Mouse (Mus musculus): Measurements from ENCODE around the gene Rundc3a. TPM values are rescaled to one million over a fixed set of nuclear protein-coding genes. Genes with fewer than 3 reads are reported as not detected.

Gene Rundc3a
- polyA plus RNA-seq, 1 experiment from 2014 or later: 1.7 TPM

DNA sequence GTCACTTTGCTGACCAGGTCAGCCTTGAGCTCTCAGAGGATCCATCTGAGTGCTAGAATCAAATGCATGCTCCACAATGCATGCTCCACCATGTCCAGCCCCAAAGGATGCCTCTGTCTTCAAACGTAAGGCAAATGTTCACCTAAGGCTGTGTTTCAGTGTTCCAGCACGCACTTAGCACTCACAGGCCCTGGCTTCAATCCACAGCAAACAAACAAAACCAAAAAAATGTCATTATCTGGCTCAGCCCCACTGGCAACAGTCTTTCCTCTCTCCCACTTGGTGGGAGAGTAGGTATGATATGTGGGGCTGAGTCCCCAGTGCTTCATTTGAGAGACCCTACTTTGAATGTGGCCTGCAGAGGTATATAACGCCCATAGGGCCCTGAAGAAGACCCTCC, 17.9 kb downstream of the Rundc3a start:
- no peak for ATAC-seq (ENCODE audit: insufficient number of reproducible peaks, insufficient read depth, low FRiP score, low TSS enrichment, low read depth)
- WGBS: 79% methylated on average over 3 of the region's 3 CpGs
- H3K4me1 ChIP-seq (replicated peaks): peaks cover 7% of the 10 kb centered on the region
- no peaks in the 10 kb centered on the region for H3K9me3 ChIP-seq
- no peaks in the 10 kb centered on the region for H3K27me3 ChIP-seq
- no peak overlapping the region for H3K9ac ChIP-seq (replicated peaks)
- no peak overlapping the region for H3K4me3 ChIP-seq (replicated peaks)
- no peak overlapping the region for H3K4me2 ChIP-seq
- H3K27ac ChIP-seq: no peak overlapping the region
- no peaks in the 10 kb centered on the region for H3K36me3 ChIP-seq

DNA sequence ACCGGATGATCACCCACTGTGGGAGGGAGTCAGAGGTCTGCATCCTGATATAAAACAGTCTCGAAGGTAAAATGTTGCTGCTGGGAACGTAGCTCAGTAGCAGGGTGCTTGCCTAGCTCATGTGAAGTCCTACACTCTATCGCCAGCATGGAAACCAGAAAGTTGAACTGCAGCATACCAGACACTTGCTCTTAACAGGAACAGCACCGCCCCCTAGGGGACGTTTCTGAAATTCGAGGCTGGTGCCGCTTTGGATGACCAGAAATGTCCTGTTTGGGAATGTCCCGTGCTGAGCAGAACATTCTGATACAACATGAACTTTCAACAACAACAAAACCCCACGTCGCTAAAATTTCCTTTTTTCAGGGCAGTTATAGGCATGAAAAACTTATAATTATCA, 18.5 kb downstream of the Rundc3a start:
- WGBS: 8% methylated on average over 11 of the region's 11 CpGs
- Histone ChIP-seq H3K36me3 (no peaks in the 10 kb centered on the region), H3K4me1 (replicated peaks) (peaks cover under 1% of the 10 kb centered on the region), H3K9me3 (no peaks in the 10 kb centered on the region), H3K4me2 (no peak overlapping the region), H3K27me3 (no peaks in the 10 kb centered on the region), H3K4me3 (replicated peaks) (no peak overlapping the region), H3K9ac (replicated peaks) (no peak overlapping the region), H3K27ac (no peak overlapping the region)
- ATAC-seq (ENCODE audit: insufficient number of reproducible peaks, insufficient read depth, low FRiP score, low TSS enrichment, low read depth): no peak

- Histone ChIP-seq H3K4me2 (no peak overlapping the region), H3K36me3 (no peaks in the 10 kb centered on the region), H3K9me3 (no peaks in the 10 kb centered on the region), H3K4me1 (replicated peaks) (no peaks in the 10 kb centered on the region; the same call in 1 of the 2 replicates), H3K9ac (replicated peaks) (no peak overlapping the region), H3K4me3 (replicated peaks) (no peak overlapping the region), H3K27ac (no peak overlapping the region), H3K27me3 (no peaks in the 10 kb centered on the region)
- no peak for ATAC-seq (ENCODE audit: insufficient number of reproducible peaks, insufficient read depth, low FRiP score, low TSS enrichment, low read depth)
- 79% methylated on average over 8 of the region's 8 CpGs for WGBS
These were observed 19.9 kb downstream of the Rundc3a start for GRCm38 (mm10) chr11:102413059-102413458.

GRCm38 (mm10) chr11:102415034-102415802, 22.0 kb downstream of the Rundc3a start:
- no peaks in the 10 kb centered on the region for H3K4me1 ChIP-seq (replicated peaks)
- H3K9ac ChIP-seq (replicated peaks): no peak overlapping the region
- no peak overlapping the region for H3K4me2 ChIP-seq
- no peaks in the 10 kb centered on the region for H3K27me3 ChIP-seq
- ATAC-seq (ENCODE audit: insufficient number of reproducible peaks, insufficient read depth, low FRiP score, low TSS enrichment, low read depth): no peak
- no peak overlapping the region for H3K4me3 ChIP-seq (replicated peaks)
- peaks cover 5% of the 10 kb centered on the region; the same call in 1 of the 2 replicates for H3K9me3 ChIP-seq
- no peak overlapping the region for H3K27ac ChIP-seq
- 75% methylated on average over 10 of the region's 10 CpGs for WGBS
- no peaks in the 10 kb centered on the region for H3K36me3 ChIP-seq

DNA sequence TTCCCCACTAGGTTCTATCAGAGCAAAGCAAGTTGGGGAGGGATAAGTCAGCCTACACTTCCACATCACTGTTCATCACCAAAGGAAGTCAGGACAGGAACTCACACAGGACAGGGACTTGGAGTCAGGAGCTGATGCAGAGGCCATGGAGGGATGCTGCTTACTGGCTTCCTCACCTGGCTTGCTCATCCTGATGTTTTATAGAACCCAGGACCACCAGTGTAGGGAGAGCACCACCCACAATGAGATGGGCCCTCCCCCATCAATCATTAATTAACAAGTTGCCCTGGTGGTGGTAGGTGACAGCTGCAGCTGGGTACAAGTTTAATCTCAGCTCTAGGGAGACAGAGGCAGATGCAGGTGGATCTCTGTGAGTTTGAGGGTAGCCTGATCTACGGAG, 24.0 kb downstream of the Rundc3a start:
- Histone ChIP-seq H3K36me3 (no peaks in the 10 kb centered on the region), H3K27ac (no peak overlapping the region)
- 83% methylated on average over 1 of the region's 1 CpGs for WGBS

GRCm38 (mm10) chr11:102418887-102419286, 25.7 kb downstream of the Rundc3a start:
- no peak overlapping the region for H3K4me2 ChIP-seq
- H3K27me3 ChIP-seq: no peaks in the 10 kb centered on the region
- no peak overlapping the region for H3K9ac ChIP-seq (replicated peaks)
- ATAC-seq (ENCODE audit: insufficient number of reproducible peaks, insufficient read depth, low FRiP score, low TSS enrichment, low read depth): no peak
- no peak overlapping the region for H3K4me3 ChIP-seq (replicated peaks)
- H3K9me3 ChIP-seq: peaks cover 5% of the 10 kb centered on the region; the same call in 1 of the 2 replicates
- no peaks in the 10 kb centered on the region for H3K4me1 ChIP-seq (replicated peaks)
- no peak overlapping the region for H3K27ac ChIP-seq
- no peaks in the 10 kb centered on the region for H3K36me3 ChIP-seq

More for the DNA sequence above, 24.0 kb downstream of the Rundc3a start:
- H3K4me3 ChIP-seq (replicated peaks): no peak overlapping the region
- peaks cover 5% of the 10 kb centered on the region; the same call in 1 of the 2 replicates for H3K9me3 ChIP-seq
- H3K4me2 ChIP-seq: no peak overlapping the region
- H3K4me1 ChIP-seq (replicated peaks): no peaks in the 10 kb centered on the region
- no peak for ATAC-seq (ENCODE audit: insufficient number of reproducible peaks, insufficient read depth, low FRiP score, low TSS enrichment, low read depth)
- no peaks in the 10 kb centered on the region for H3K27me3 ChIP-seq
- H3K9ac ChIP-seq (replicated peaks): no peak overlapping the region

GRCm38 (mm10) chr11:102421559-102421958, 28.4 kb downstream of the Rundc3a start:
- Histone ChIP-seq H3K27me3 (no peaks in the 10 kb centered on the region), H3K9me3 (peaks cover 5% of the 10 kb centered on the region; the same call in 1 of the 2 replicates), H3K9ac (replicated peaks) (no peak overlapping the region), H3K4me2 (no peak overlapping the region), H3K4me1 (replicated peaks) (no peaks in the 10 kb centered on the region), H3K4me3 (replicated peaks) (no peak overlapping the region), H3K36me3 (no peaks in the 10 kb centered on the region), H3K27ac (no peak overlapping the region)
- 58% methylated on average over 8 of the region's 8 CpGs for WGBS
- ATAC-seq (ENCODE audit: insufficient number of reproducible peaks, insufficient read depth, low FRiP score, low TSS enrichment, low read depth): no peak

DNA sequence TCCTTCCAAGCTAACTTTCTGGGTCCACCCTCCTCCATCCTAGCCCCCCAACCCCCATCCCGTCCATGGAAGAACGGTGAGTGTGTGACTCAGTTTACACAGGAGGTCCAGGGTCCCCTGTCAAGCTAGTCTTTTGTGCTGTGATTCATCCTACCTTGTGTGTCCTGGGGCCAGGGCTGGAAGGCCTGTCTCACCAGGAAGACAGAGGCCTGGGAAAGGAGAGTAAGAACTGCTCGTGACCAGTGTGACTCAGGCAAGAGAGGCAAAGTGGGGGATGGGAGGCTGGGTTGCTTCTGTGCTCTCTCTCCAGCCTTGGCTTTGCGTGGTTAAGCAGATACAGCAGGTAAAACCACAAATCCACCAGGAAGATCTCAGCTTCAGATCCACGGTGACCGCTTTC, 31.5 kb downstream of the Rundc3a start:
- no peak overlapping the region for H3K4me3 ChIP-seq (replicated peaks)
- ATAC-seq (ENCODE audit: insufficient number of reproducible peaks, insufficient read depth, low FRiP score, low TSS enrichment, low read depth): no peak
- peaks cover 4% of the 10 kb centered on the region for H3K4me1 ChIP-seq (replicated peaks)
- H3K27ac ChIP-seq: no peak overlapping the region
- WGBS: 76% methylated on average over 6 of the region's 6 CpGs
- no peak overlapping the region for H3K4me2 ChIP-seq
- H3K27me3 ChIP-seq: 0 out of 2 replicates have a peak, but pooled peaks cover 3% of the 10 kb centered on the region
- H3K36me3 ChIP-seq: no peaks in the 10 kb centered on the region
- no peak overlapping the region for H3K9ac ChIP-seq (replicated peaks)
- peaks cover 2% of the 10 kb centered on the region; the same call in 1 of the 2 replicates for H3K9me3 ChIP-seq

DNA sequence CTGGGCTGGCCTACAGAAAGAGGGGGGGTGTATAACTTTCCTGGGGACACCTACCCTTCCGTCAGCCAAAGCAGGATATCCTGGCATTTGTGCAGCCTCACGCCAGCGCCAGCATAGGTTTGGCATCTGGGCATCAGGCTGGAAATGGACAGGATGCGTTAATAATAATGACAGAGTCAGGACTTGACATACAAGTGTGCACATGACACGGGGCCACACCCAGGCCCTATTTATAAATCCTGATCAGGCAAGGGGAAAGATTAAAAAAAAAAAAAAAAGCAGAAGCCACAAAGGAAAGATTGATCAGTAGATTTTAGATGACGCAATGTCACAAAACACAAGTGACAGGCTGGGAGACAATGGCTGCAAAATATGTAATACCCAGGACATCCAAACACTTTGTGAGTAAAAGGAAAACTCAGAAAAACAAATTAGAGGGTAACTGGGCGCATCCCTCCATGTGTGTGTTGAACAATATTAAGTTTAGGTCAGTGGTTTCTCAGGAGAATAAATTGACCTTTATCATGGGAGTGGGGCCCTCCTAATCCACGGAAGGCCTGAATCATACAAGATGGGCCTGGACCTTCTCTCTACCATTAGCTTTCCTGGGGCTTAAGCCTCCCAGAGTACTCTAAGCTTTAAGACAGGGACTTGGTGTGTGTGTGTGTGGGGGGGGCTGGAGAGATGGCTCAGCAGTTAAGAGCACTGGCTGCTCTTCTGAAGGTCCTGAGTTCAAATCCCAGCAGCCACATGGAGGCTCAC, 32.5 kb downstream of the Rundc3a start:
- no peak for ATAC-seq (ENCODE audit: insufficient number of reproducible peaks, insufficient read depth, low FRiP score, low TSS enrichment, low read depth)
- H3K9ac ChIP-seq (replicated peaks): no peak overlapping the region
- no peak overlapping the region for H3K4me3 ChIP-seq (replicated peaks)
- 0 out of 2 replicates have a peak, but pooled peaks cover 3% of the 10 kb centered on the region for H3K27me3 ChIP-seq
- H3K4me1 ChIP-seq (replicated peaks): peaks cover 7% of the 10 kb centered on the region
- WGBS: 83% methylated on average over 8 of the region's 8 CpGs
- no peaks in the 10 kb centered on the region for H3K36me3 ChIP-seq
- no peaks in the 10 kb centered on the region for H3K9me3 ChIP-seq
- no peak overlapping the region for H3K27ac ChIP-seq
- no peak overlapping the region for H3K4me2 ChIP-seq

GRCm38 (mm10) chr11:102428981-102429540, 35.9 kb downstream of the Rundc3a start:
- H3K27me3 ChIP-seq: 0 out of 2 replicates have a peak, but pooled peaks cover 3% of the 10 kb centered on the region
- peaks cover 23% of the 10 kb centered on the region for H3K4me1 ChIP-seq (replicated peaks)
- H3K36me3 ChIP-seq: peaks cover 11% of the 10 kb centered on the region; the same call in 1 of the 2 replicates
- no peak overlapping the region for H3K9ac ChIP-seq (replicated peaks)
- H3K4me3 ChIP-seq (replicated peaks): peak overlapping the region; percentile 65
- ATAC-seq (ENCODE audit: insufficient number of reproducible peaks, insufficient read depth, low FRiP score, low TSS enrichment, low read depth): no peak
- no peaks in the 10 kb centered on the region for H3K9me3 ChIP-seq
- H3K4me2 ChIP-seq: peak overlapping the region; percentile 88; the same call in 1 of the 2 replicates
- WGBS: 62% methylated on average over 8 of the region's 8 CpGs
- no peak overlapping the region for H3K27ac ChIP-seq

DNA sequence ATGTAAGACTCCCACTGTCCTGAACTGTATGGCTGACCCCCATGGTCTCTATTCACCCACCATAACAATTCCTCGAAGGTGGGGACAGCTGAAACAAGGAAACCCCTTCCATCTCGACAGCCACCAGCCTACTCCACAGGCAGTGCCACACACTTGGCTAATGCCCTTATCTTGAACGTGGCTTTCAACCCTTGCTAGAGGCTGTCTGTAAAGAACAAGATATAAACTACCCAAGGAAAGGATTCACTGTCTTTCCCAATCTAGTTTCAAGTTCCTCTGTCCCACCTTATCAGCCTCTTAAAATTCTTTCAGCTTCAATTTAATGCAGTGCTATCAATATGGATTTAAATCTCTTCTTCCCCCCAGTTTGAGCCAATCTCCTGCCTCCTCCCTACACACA, 36.3 kb downstream of the Rundc3a start:
- Histone ChIP-seq H3K36me3 (peaks cover 16% of the 10 kb centered on the region), H3K27me3 (0 out of 2 replicates have a peak, but pooled peaks cover 3% of the 10 kb centered on the region), H3K4me1 (replicated peaks) (peaks cover 26% of the 10 kb centered on the region), H3K27ac (no peak overlapping the region), H3K4me3 (replicated peaks) (peak overlapping the region; percentile 65), H3K9ac (replicated peaks) (peak overlapping the region; percentile 57), H3K9me3 (no peaks in the 10 kb centered on the region), H3K4me2 (peak overlapping the region; percentile 88)
- ATAC-seq (ENCODE audit: insufficient number of reproducible peaks, insufficient read depth, low FRiP score, low TSS enrichment, low read depth): no peak
- 47% methylated on average over 3 of the region's 3 CpGs for WGBS
